Mouse (Mus musculus): Measurements from ENCODE around the gene Gm20431. TPM values are rescaled to one million over a fixed set of nuclear protein-coding genes. Genes with fewer than 3 reads are reported as not detected.

Gm20431 gene
- polyA plus RNA-seq, 1 experiment from 2014 or later, result 5.4 TPM

DNA sequence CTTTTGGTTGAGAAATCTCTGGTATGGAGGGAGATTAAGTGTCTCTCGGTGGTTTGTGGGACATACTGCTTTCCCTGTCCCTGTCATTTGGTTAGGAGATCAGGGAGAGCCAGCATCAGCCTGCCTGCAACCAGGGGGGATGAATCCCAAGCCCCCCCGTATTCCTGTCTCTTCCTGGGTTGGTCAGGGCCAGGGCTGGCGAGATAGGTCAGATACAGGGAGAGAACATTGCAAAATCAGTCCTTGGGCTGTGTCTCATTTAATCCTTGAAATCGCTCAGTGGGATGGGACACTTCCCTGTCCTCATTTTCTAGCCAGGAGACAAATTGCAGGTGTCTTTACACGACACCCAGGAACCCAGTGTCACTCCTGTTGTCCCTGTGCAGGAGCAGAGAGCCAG is 38.7 kb upstream of the Gm20431 start:
- H3K27me3 ChIP-seq (replicated peaks; ENCODE audit: control insufficient read depth, insufficient read depth, low read length), result no peaks in the 10 kb centered on the region
- DNase-seq (ENCODE audit: low spot score), result no peak
- H3K4me2 ChIP-seq (ENCODE audit: low read length), result no peak overlapping the region
- WGBS, result 79% methylated on average over 5 of the region's 5 CpGs
- no peaks in the 10 kb centered on the region for H3K36me3 ChIP-seq (ENCODE audit: control insufficient read depth, insufficient read depth, low read length)
- no peaks in the 10 kb centered on the region for H3K4me1 ChIP-seq (ENCODE audit: control insufficient read depth, insufficient read depth, low read length)
- no peak overlapping the region for H3K27ac ChIP-seq (ENCODE audit: low read depth, low read length)
- no peaks in the 10 kb centered on the region for H3K9me3 ChIP-seq (replicated peaks; ENCODE audit: control insufficient read depth, low read length)
- no peak overlapping the region for H3K4me3 ChIP-seq (ENCODE audit: low read depth, low read length)
- ATAC-seq, result no peak
- no peak overlapping the region for H3K9ac ChIP-seq (ENCODE audit: low read length)

DNA sequence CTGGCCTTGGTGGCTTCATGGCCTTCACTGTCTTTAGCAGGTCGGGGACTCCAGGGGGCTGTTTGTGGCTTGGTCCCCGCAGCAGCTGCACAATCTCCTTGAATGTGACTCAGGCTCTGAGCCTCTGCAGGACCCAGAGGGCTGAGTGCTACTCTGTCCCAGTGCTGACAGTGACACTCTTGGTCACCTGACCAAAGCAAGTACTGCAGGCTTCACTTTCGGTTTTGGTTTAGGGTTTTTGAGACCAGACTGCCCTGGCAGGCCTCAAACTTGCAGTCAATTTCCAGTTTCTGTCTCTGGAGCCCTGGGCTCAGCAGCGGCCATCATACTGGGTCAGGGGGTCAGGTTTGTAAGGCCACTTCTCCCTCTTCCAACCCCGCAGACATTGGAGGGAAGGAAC is 36.6 kb upstream of the Gm20431 start:
- Histone ChIP-seq H3K27me3 (replicated peaks; ENCODE audit: control insufficient read depth, insufficient read depth, low read length) (no peaks in the 10 kb centered on the region), H3K9ac (ENCODE audit: low read length) (no peak overlapping the region), H3K9me3 (replicated peaks; ENCODE audit: control insufficient read depth, low read length) (no peaks in the 10 kb centered on the region), H3K4me2 (ENCODE audit: low read length) (no peak overlapping the region), H3K36me3 (ENCODE audit: control insufficient read depth, insufficient read depth, low read length) (no peaks in the 10 kb centered on the region), H3K4me3 (ENCODE audit: low read depth, low read length) (no peak overlapping the region), H3K4me1 (ENCODE audit: control insufficient read depth, insufficient read depth, low read length) (no peaks in the 10 kb centered on the region), H3K27ac (ENCODE audit: low read depth, low read length) (no peak overlapping the region)
- 68% methylated on average over 5 of the region's 5 CpGs for WGBS
- ATAC-seq (no peak), DNase-seq (ENCODE audit: low spot score) (no peak)

DNA sequence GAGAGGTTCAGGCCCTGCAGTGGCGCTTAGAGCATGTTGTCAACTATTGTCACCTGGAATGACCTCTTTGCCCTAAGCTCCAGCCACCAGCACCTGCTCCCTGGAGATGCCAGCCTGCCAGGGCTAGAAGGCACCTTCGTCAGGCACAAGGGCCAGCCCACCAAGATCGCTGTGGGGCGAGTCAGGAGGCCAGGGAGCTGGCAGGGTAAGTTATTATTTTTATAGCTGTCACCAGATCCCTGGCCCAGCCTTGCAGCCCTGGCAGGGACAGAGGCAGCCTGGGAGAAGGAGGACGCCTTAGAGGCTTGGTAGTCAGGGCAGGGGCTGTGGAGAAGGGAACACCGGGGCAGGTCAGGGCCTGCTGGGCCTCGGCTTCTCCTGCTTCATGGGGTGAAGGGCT is 34.8 kb upstream of the Gm20431 start:
- WGBS, result 86% methylated on average over 7 of the region's 7 CpGs
- ATAC-seq (no peak), DNase-seq (ENCODE audit: low spot score) (no peak)
- Histone ChIP-seq H3K27me3 (replicated peaks; ENCODE audit: control insufficient read depth, insufficient read depth, low read length) (0 out of 2 replicates have a peak, but pooled peaks cover 3% of the 10 kb centered on the region), H3K36me3 (ENCODE audit: control insufficient read depth, insufficient read depth, low read length) (no peaks in the 10 kb centered on the region), H3K9me3 (replicated peaks; ENCODE audit: control insufficient read depth, low read length) (no peaks in the 10 kb centered on the region), H3K9ac (ENCODE audit: low read length) (no peak overlapping the region), H3K4me2 (ENCODE audit: low read length) (no peak overlapping the region), H3K4me1 (ENCODE audit: control insufficient read depth, insufficient read depth, low read length) (no peaks in the 10 kb centered on the region), H3K4me3 (ENCODE audit: low read depth, low read length) (no peak overlapping the region), H3K27ac (ENCODE audit: low read depth, low read length) (no peak overlapping the region)

DNA sequence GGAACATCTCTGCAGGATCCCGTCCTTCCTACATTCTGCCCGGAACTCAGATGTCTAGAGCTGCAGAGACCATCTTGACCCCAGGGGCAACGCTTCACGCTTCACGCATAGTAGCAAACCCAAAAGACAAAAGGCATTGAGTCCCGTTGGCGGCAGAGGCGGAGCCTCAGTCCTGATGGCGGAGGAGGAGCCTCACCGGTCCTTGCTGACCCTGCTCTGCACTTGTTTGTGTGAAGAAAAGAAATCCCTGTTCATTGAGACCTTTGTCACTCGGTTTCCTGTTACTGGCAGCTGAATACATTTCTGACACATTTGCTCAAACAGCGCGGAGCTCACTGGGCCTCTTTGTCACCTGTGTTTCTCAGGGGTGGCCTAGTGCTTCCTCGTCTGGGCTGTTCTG is 34.2 kb upstream of the Gm20431 start:
- Histone ChIP-seq H3K9ac (ENCODE audit: low read length) (no peak overlapping the region), H3K4me3 (ENCODE audit: low read depth, low read length) (no peak overlapping the region), H3K27ac (ENCODE audit: low read depth, low read length) (no peak overlapping the region), H3K9me3 (replicated peaks; ENCODE audit: control insufficient read depth, low read length) (no peaks in the 10 kb centered on the region), H3K27me3 (replicated peaks; ENCODE audit: control insufficient read depth, insufficient read depth, low read length) (peaks cover 10% of the 10 kb centered on the region), H3K4me2 (ENCODE audit: low read length) (no peak overlapping the region), H3K4me1 (ENCODE audit: control insufficient read depth, insufficient read depth, low read length) (no peaks in the 10 kb centered on the region), H3K36me3 (ENCODE audit: control insufficient read depth, insufficient read depth, low read length) (no peaks in the 10 kb centered on the region)
- DNase-seq (ENCODE audit: low spot score) (no peak), ATAC-seq (no peak)
- 80% methylated on average over 14 of the region's 14 CpGs for WGBS

DNA sequence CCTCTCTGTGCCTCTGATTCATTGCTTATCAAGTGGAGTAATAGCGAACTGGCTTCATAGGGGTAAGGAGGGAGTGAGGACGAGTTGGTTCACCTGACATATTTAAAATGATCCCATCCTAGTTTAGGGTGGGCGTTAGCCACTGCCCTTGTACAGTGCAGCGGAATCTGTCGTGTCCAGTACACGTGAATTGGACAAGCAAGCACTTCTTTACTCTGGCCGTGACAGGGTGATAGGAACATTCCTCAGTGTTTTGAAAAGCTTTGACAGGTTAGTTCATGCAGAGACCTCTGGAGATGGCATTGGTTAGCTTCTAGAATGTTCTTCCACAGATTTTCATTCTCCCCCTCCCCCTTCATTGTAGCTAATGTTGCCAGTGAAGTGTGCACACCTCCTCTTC is 33.7 kb upstream of the Gm20431 start:
- H3K27me3 ChIP-seq (replicated peaks; ENCODE audit: control insufficient read depth, insufficient read depth, low read length), result peaks cover 13% of the 10 kb centered on the region
- no peak for ATAC-seq
- H3K4me3 ChIP-seq (ENCODE audit: low read depth, low read length), result no peak overlapping the region
- no peak overlapping the region for H3K9ac ChIP-seq (ENCODE audit: low read length)
- H3K4me1 ChIP-seq (ENCODE audit: control insufficient read depth, insufficient read depth, low read length), result peaks cover under 1% of the 10 kb centered on the region; the same call in 1 of the 2 replicates
- DNase-seq (ENCODE audit: low spot score), result no peak
- H3K27ac ChIP-seq (ENCODE audit: low read depth, low read length), result no peak overlapping the region
- 94% methylated on average over 7 of the region's 7 CpGs for WGBS
- H3K4me2 ChIP-seq (ENCODE audit: low read length), result no peak overlapping the region
- no peaks in the 10 kb centered on the region for H3K9me3 ChIP-seq (replicated peaks; ENCODE audit: control insufficient read depth, low read length)
- no peaks in the 10 kb centered on the region for H3K36me3 ChIP-seq (ENCODE audit: control insufficient read depth, insufficient read depth, low read length)

DNA sequence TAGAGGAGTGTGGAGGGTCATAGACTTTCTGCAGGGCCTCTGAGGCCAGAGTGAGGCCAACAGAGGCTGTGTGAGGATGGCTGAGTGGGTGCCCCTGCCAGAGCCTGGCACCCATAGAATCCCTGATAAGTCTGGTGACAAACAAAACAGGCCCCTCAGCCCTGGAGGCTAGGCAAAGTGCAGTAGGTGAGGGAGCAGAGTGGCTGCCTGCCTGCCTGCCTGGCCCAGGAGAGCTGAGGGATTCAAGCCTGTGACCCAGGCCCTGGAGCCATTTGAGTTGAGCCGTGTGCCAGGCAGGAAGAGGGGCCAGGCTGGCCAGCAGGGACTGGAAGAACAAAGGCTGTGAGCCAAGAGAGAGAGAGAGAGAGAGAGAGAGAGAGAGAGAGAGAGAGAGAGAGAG is 32.9 kb upstream of the Gm20431 start:
- WGBS, result 50% methylated on average over 1 of the region's 1 CpGs
- Histone ChIP-seq H3K4me3 (ENCODE audit: low read depth, low read length) (no peak overlapping the region), H3K4me2 (ENCODE audit: low read length) (no peak overlapping the region), H3K9ac (ENCODE audit: low read length) (no peak overlapping the region), H3K9me3 (replicated peaks; ENCODE audit: control insufficient read depth, low read length) (no peaks in the 10 kb centered on the region), H3K36me3 (ENCODE audit: control insufficient read depth, insufficient read depth, low read length) (no peaks in the 10 kb centered on the region), H3K27ac (ENCODE audit: low read depth, low read length) (no peak overlapping the region), H3K4me1 (ENCODE audit: control insufficient read depth, insufficient read depth, low read length) (peaks cover 7% of the 10 kb centered on the region), H3K27me3 (replicated peaks; ENCODE audit: control insufficient read depth, insufficient read depth, low read length) (peaks cover 20% of the 10 kb centered on the region)
- ATAC-seq (no peak), DNase-seq (ENCODE audit: low spot score) (no peak)

DNA sequence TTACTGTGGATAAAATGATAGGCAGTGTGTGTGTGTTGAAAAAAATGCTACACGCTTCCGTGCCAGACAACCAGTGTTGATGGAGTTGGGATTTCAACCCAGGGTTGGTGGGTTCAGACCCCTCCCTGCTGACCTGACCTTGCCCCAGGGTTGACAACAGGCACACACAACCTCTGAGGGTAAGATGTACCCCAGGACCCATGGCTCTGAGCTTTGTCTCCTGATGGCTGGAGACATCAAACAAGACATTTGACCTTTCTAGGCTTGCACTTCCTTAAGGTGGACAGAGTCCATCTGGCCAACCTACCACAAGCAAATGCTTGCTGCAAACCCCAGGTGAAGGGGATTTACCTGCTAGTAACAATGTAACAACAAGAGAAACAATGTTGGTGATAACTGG is 32.2 kb upstream of the Gm20431 start:
- H3K9me3 ChIP-seq (replicated peaks; ENCODE audit: control insufficient read depth, low read length), result no peaks in the 10 kb centered on the region
- peaks cover 8% of the 10 kb centered on the region for H3K4me1 ChIP-seq (ENCODE audit: control insufficient read depth, insufficient read depth, low read length)
- H3K9ac ChIP-seq (ENCODE audit: low read length), result no peak overlapping the region
- no peak overlapping the region for H3K4me3 ChIP-seq (ENCODE audit: low read depth, low read length)
- no peak for DNase-seq (ENCODE audit: low spot score)
- ATAC-seq, result no peak
- H3K27ac ChIP-seq (ENCODE audit: low read depth, low read length), result no peak overlapping the region
- WGBS, result 97% methylated on average over 2 of the region's 2 CpGs
- no peaks in the 10 kb centered on the region for H3K36me3 ChIP-seq (ENCODE audit: control insufficient read depth, insufficient read depth, low read length)
- H3K4me2 ChIP-seq (ENCODE audit: low read length), result no peak overlapping the region
- H3K27me3 ChIP-seq (replicated peaks; ENCODE audit: control insufficient read depth, insufficient read depth, low read length), result peaks cover 25% of the 10 kb centered on the region

DNA sequence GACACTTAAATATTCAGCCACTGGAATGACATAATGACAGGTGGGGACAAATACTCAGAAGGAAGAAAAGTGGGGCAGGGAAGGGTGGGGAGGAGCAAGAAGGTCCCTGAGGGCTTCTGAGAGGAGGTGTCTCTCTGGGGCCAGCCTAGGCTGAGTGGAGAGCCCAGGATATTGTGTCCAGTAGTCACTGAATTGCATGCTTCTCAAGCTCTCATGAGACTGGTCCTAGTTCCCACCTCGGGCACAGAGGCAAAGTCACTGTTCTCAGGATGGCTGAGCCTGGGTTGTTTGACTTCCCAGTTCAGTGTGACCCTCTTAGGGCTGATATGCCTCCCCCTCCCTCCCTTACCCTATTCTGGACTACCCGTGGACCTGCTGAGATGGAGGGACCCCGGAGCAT is 31.5 kb upstream of the Gm20431 start:
- ATAC-seq (no peak), DNase-seq (ENCODE audit: low spot score) (no peak)
- no peak overlapping the region for H3K4me2 ChIP-seq (ENCODE audit: low read length)
- 74% methylated on average over 3 of the region's 3 CpGs for whole genome bisulfite sequencing
- H3K4me1 ChIP-seq (ENCODE audit: control insufficient read depth, insufficient read depth, low read length), result peaks cover 8% of the 10 kb centered on the region
- H3K4me3 ChIP-seq (ENCODE audit: low read depth, low read length), result no peak overlapping the region
- no peak overlapping the region for H3K9ac ChIP-seq (ENCODE audit: low read length)
- no peak overlapping the region for H3K27ac ChIP-seq (ENCODE audit: low read depth, low read length)
- H3K36me3 ChIP-seq (ENCODE audit: control insufficient read depth, insufficient read depth, low read length), result no peaks in the 10 kb centered on the region
- no peaks in the 10 kb centered on the region for H3K9me3 ChIP-seq (replicated peaks; ENCODE audit: control insufficient read depth, low read length)
- H3K27me3 ChIP-seq (replicated peaks; ENCODE audit: control insufficient read depth, insufficient read depth, low read length), result peaks cover 29% of the 10 kb centered on the region

DNA sequence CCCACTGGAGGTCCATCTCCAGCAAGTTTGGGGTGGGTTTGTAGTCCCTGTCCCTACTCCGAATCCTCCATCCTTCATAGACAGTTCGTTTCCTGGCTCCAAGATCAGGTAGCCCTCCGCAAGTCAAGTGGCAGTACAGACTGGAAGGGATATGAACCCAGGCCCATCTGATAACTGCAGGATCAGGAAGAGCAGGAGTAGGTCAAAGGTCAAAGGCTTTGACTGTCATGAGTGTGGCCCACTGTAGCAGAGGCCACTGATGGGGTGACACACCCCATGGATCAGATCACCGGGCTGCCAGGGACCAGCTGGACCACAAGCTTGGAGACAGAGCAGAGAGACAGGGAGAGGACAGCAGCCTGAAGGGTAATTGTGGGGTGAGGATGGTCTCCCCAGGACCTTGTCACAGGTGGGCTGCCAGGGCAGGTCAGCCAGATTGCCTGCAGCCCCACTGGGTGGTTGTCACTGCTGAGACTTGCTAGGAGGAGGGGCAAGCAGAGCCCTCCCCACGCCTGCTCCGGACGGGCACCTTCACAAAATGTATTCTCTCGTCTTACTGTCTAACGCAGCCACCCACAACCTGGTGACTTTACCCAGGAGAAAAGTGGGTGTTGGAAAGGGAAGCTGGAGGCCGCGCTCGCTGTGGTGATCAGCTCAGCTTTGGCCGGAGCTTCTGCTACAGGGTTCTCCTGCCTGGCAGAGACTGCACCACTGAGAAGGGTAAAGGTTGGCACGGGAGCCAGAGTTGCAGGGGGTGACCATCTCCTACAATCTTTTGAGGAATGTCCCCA is 30.8 kb upstream of the Gm20431 start:
- H3K27ac ChIP-seq (ENCODE audit: low read depth, low read length), result no peak overlapping the region
- no peak overlapping the region for H3K9ac ChIP-seq (ENCODE audit: low read length)
- H3K36me3 ChIP-seq (ENCODE audit: control insufficient read depth, insufficient read depth, low read length), result no peaks in the 10 kb centered on the region
- H3K4me2 ChIP-seq (ENCODE audit: low read length), result no peak overlapping the region
- no peak overlapping the region for H3K4me3 ChIP-seq (ENCODE audit: low read depth, low read length)
- peaks cover 29% of the 10 kb centered on the region for H3K27me3 ChIP-seq (replicated peaks; ENCODE audit: control insufficient read depth, insufficient read depth, low read length)
- 91% methylated on average over 14 of the region's 14 CpGs for WGBS
- no peak for DNase-seq (ENCODE audit: low spot score)
- no peaks in the 10 kb centered on the region for H3K9me3 ChIP-seq (replicated peaks; ENCODE audit: control insufficient read depth, low read length)
- H3K4me1 ChIP-seq (ENCODE audit: control insufficient read depth, insufficient read depth, low read length), result peaks cover 8% of the 10 kb centered on the region
- ATAC-seq, result no peak

All from forebrain, embryonic 14.5 days (tissue).